9 mouse cellular contexts compared by ENCODE assay signal in genomic region chr4:32520628-32521360, GRCm38 (mm10).
A peak's percentile ranks its signal among the peaks of the same experiment; 100 is the strongest.
DNase-seq lines count a peak whose midpoint lies in the region; ATAC-seq and TF ChIP-seq lines count a peak whose summit lies in the region.
"Had no signal": no experiment of that assay in that cellular context is flagged by ENCODE, and none has a peak within 500 bp of the region (broad histone marks: within the 10 kb centered on the region; RNA-seq: fewer than 3 reads in every experiment).

No protein-coding gene starts in this region.

- 59% methylated on average over 18 of the region's 18 CpGs for WGBS in lung, adult 2 months
- WGBS in heart, embryonic 15.5 days = 43% methylated on average over 18 of the region's 18 CpGs
- WGBS in stomach, embryonic 15.5 days = 33% methylated on average over 18 of the region's 18 CpGs

- no peak for TF ChIP-seq POLR2A in lung, adult 2 months (IDR thresholded peaks at IDR 0.05; ENCODE audit: borderline replicate concordance, extremely low read depth, low read depth, low read length)

- no peaks in the 10 kb centered on the region for H3K27me3 ChIP-seq in heart, embryonic 15.5 days
- H3K27me3 ChIP-seq in stomach, embryonic 15.5 days (replicated peaks) = no peaks in the 10 kb centered on the region

- ATAC-seq in heart, embryonic 15.5 days (replicated peaks; ENCODE audit: insufficient number of reproducible peaks, insufficient read depth, low FRiP score, low read depth) = 0 out of 2 replicates have a peak, but pooled peaks have one; percentile 30
- no peak for ATAC-seq in stomach, embryonic 15.5 days (ENCODE audit: insufficient read depth, low FRiP score, low read depth)

- H3K9ac ChIP-seq in heart, embryonic 15.5 days = no peak overlapping the region
- H3K9ac ChIP-seq in stomach, embryonic 15.5 days = no peak overlapping the region

- peak; percentile 48 to 63 for DNase-seq in lung, adult 18-20 months
- no peak for DNase-seq in lung, adult 2 months
- DNase-seq in kidney, postnatal 14 days = peak; percentile 63
- DNase-seq in cerebellum, postnatal 36 days = no peak
- no peak for DNase-seq in urinary bladder, adult 18-20 months (ENCODE audit: low spot score in 2 of 2)
- no peak for DNase-seq in testis, postnatal 10 days (ENCODE audit: low spot score)

- H3K36me3 ChIP-seq in heart, embryonic 15.5 days = no peaks in the 10 kb centered on the region
- H3K36me3 ChIP-seq in stomach, embryonic 15.5 days = no peaks in the 10 kb centered on the region

- no peak overlapping the region; the same call in 1 of the 2 replicates for H3K4me2 ChIP-seq in heart, embryonic 15.5 days
- H3K4me2 ChIP-seq in stomach, embryonic 15.5 days = no peak overlapping the region

- no peak for TF ChIP-seq CTCF in lung, adult 2 months (IDR thresholded peaks at IDR 0.05; ENCODE audit: insufficient read depth, low read length)

- no peaks in the 10 kb centered on the region for H3K9me3 ChIP-seq in heart, embryonic 15.5 days (replicated peaks)
- H3K9me3 ChIP-seq in stomach, embryonic 15.5 days = no peaks in the 10 kb centered on the region

- no peak overlapping the region for H3K4me3 ChIP-seq in lung, adult 2 months (replicated peaks; ENCODE audit: extremely low read depth, low read depth, low read length)
- H3K4me3 ChIP-seq in heart, embryonic 15.5 days = no peak overlapping the region
- H3K4me3 ChIP-seq in stomach, embryonic 15.5 days (replicated peaks) = no peak overlapping the region
- H3K4me3 ChIP-seq: erythroblast, embryonic 14.5 days had no signal

- peak overlapping the region; percentile 68; the same call in 1 of the 2 replicates for H3K27ac ChIP-seq in heart, embryonic 15.5 days
- peak overlapping the region; percentile 12; the same call in 1 of the 2 replicates for H3K27ac ChIP-seq in stomach, embryonic 15.5 days

- peaks cover 7% of the 10 kb centered on the region for H3K4me1 ChIP-seq in lung, adult 2 months (ENCODE audit: control insufficient read depth, insufficient read depth, low read length)
- peaks cover 61% of the 10 kb centered on the region for H3K4me1 ChIP-seq in heart, embryonic 15.5 days (replicated peaks)
- peaks cover 21% of the 10 kb centered on the region; the same call in 1 of the 2 replicates for H3K4me1 ChIP-seq in stomach, embryonic 15.5 days

Comparison
In these comparisons a context has a peak if more than half of its experiments do, and no peak if none do; other contexts are left out.
1. DNase-seq: peak in lung, adult 18-20 months (2 of 2) and kidney, postnatal 14 days (single experiment); none in lung, adult 2 months (single experiment), cerebellum, postnatal 36 days (0 of 2), urinary bladder, adult 18-20 months (0 of 2) and testis, postnatal 10 days (single experiment).